Mouse (Mus musculus) heart, adult 2 months (tissue): ENCODE data around the gene Fbxo17.

Source experiments
- CTCF ChIP-seq: fragments of 200-600 bp; IDR thresholded peaks from 2 replicates; pipeline ENCODE4 v1.8.1; 2022; ENCODE audit warnings: antibody characterized with exemption, mild to moderate bottlenecking, moderate library complexity
- EP300 ChIP-seq: fragments of 200-500 bp; IDR thresholded peaks from 2 replicates; pipeline ENCODE4 v1.6.1; 2011; ENCODE audit warnings: low read depth, low read length, control low read depth; ENCODE audit not compliant: insufficient read depth
- POLR2A ChIP-seq: fragments of 200-500 bp; IDR thresholded peaks from 2 replicates; pipeline ENCODE4 v1.6.1; 2011; ENCODE audit warnings: mild to moderate bottlenecking, low read depth, low read length, control low read depth; ENCODE audit not compliant: insufficient read depth

- TF ChIP-seq CTCF (no peak), EP300 (no peak), POLR2A (no peak)
Measured at GRCm38 (mm10) chr7:28724613-28725012, 8.0 kb downstream of the Fbxo17 start.
